Mouse (Mus musculus): ENCODE results near the gene Kalrn. TPM values are rescaled to one million over a fixed set of nuclear protein-coding genes. Genes with fewer than 3 reads are reported as not detected.

Kalrn gene
- polyA plus RNA-seq, 2 experiments from 2014 or later = 0.34 TPM; not detected in 1

- no peak for ATAC-seq
These were observed 78.6 kb downstream of the Kalrn start for GRCm38 (mm10) chr16:34494741-34495140.

- no peak for ATAC-seq
These were observed 79.4 kb downstream of the Kalrn start for GRCm38 (mm10) chr16:34493914-34494313.

- no peak for ATAC-seq
These were observed 82.1 kb downstream of the Kalrn start for GRCm38 (mm10) chr16:34491225-34491624.

GRCm38 (mm10) chr16:34490506-34490905, 82.8 kb downstream of the Kalrn start:
- ATAC-seq = no peak

GRCm38 (mm10) chr16:34489805-34490325, 83.5 kb downstream of the Kalrn start:
- no peak for ATAC-seq

- ATAC-seq = no peak
These were observed 85.5 kb downstream of the Kalrn start for GRCm38 (mm10) chr16:34487823-34488222.

GRCm38 (mm10) chr16:34487268-34487667, 86.1 kb downstream of the Kalrn start:
- ATAC-seq = no peak

GRCm38 (mm10) chr16:34485483-34485882, 87.8 kb downstream of the Kalrn start:
- no peak for ATAC-seq

- ATAC-seq = no peak
These were observed 88.4 kb downstream of the Kalrn start for GRCm38 (mm10) chr16:34484921-34485320.

GRCm38 (mm10) chr16:34484213-34484612, 89.1 kb downstream of the Kalrn start:
- no peak for ATAC-seq

GRCm38 (mm10) chr16:34483716-34484115, 89.6 kb downstream of the Kalrn start:
- ATAC-seq = no peak

GRCm38 (mm10) chr16:34474741-34475140, 98.6 kb downstream of the Kalrn start:
- ATAC-seq = no peak

- no peak for ATAC-seq
These were observed 99.4 kb downstream of the Kalrn start for GRCm38 (mm10) chr16:34473891-34474290.

GRCm38 (mm10) chr16:34471441-34471840, 101.9 kb downstream of the Kalrn start:
- no peak for ATAC-seq

GRCm38 (mm10) chr16:34470343-34470742, 103.0 kb downstream of the Kalrn start:
- no peak for ATAC-seq

GRCm38 (mm10) chr16:34469277-34469868, 104.0 kb downstream of the Kalrn start:
- ATAC-seq = no peak

- ATAC-seq = no peak
These were observed 106.7 kb downstream of the Kalrn start for GRCm38 (mm10) chr16:34466649-34467048.

GRCm38 (mm10) chr16:34456314-34456713, 117.0 kb downstream of the Kalrn start:
- ATAC-seq = no peak

- ATAC-seq = no peak
These were observed 127.7 kb downstream of the Kalrn start for GRCm38 (mm10) chr16:34445666-34446065.

GRCm38 (mm10) chr16:34441704-34442103, 131.6 kb downstream of the Kalrn start:
- no peak for ATAC-seq

GRCm38 (mm10) chr16:34440994-34441414, 132.3 kb downstream of the Kalrn start:
- ATAC-seq = no peak

- no peak for ATAC-seq
These were observed 133.2 kb downstream of the Kalrn start for GRCm38 (mm10) chr16:34440019-34440615.

GRCm38 (mm10) chr16:34430131-34430530, 143.2 kb downstream of the Kalrn start:
- no peak for ATAC-seq

- ATAC-seq = no peak
These were observed 145.7 kb downstream of the Kalrn start for GRCm38 (mm10) chr16:34427654-34428053.

All from activated CD4-positive, CD25-positive, alpha-beta regulatory T cell, adult 4 months (primary cell).